Comparison of ENCODE assay signal across 8 mouse cellular contexts in the genomic region with DNA sequence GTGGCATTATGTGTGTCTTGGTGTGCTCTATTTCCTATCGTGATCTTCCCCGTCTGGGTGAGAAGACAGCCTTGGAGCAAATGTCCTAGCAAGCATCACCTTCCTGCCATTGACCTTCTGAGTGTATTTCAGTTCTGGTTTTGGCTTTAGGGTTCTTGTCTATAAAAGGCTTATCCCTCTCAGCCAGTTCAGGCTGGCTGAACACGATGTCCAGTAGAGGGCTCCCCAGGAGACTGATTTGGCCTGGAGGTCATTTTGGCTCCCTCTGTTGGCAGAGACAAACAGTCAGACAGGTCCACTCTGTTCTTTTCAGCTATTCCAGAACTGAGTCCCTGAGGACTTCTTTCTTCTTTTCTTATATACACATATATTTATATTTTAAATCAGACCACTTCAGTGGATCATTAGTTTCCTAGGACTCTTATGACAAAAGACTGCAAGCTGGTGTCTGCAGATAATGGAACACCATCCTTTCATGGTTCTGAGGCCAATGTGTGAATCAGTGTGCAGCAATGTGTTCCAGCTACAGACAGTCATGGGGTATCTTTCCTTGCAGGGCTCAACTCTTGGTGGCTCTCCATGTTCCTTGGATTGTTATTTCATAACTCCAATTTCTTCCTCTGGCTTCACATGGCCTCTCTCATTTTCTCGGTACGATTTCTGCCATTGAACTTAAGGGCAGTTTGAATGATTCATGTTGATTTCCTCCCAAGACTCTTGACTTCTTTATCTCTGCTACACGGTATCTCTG.
DNase-seq lines count a peak whose midpoint lies in the region; ATAC-seq lines count a peak whose summit lies in the region.
"Had no signal": no experiment of that assay in that cellular context is flagged by ENCODE, and none has a peak within 500 bp of the region (broad histone marks: within the 10 kb centered on the region; RNA-seq: fewer than 3 reads in every experiment).

No protein-coding gene starts in this region.

- 72% methylated on average over 6 of the region's 6 CpGs for WGBS in embryonic facial prominence, embryonic 10.5 days

- H3K4me1 ChIP-seq in embryonic facial prominence, embryonic 10.5 days, result no peaks in the 10 kb centered on the region
- H3K4me1 ChIP-seq: hindbrain, embryonic 15.5 days had no signal

- peak; percentile 54 for ATAC-seq in inflammation-experienced regulatory T-cells, adult 6 months

- H3K27me3 ChIP-seq in embryonic facial prominence, embryonic 10.5 days (replicated peaks; ENCODE audit: low read depth, poor library complexity, severe bottlenecking), result no peaks in the 10 kb centered on the region
- H3K27me3 ChIP-seq: hindbrain, embryonic 15.5 days had no signal

- no peak overlapping the region for H3K27ac ChIP-seq in embryonic facial prominence, embryonic 10.5 days (replicated peaks)
- H3K27ac ChIP-seq: hindbrain, embryonic 15.5 days had no signal

- peak; percentile 26 to 68 for DNase-seq in urinary bladder, adult 18-20 months (ENCODE audit: low spot score in 2 of 2)
- DNase-seq in urinary bladder, postnatal 10 days (ENCODE audit: low spot score), result no peak
- DNase-seq in adrenal gland, adult 8-10 months, result peak; percentile 68
- peak; percentile 42 for DNase-seq in embryonic facial prominence, embryonic 10.5 days (ENCODE audit: low spot score)
- DNase-seq in lung, postnatal 10 days, result peak; percentile 85
- DNase-seq in thymus, adult 18-20 months, result peak; percentile 18 to 39

- H3K36me3 ChIP-seq in embryonic facial prominence, embryonic 10.5 days (replicated peaks), result no peaks in the 10 kb centered on the region
- H3K36me3 ChIP-seq: hindbrain, embryonic 15.5 days had no signal

- H3K4me3 ChIP-seq in embryonic facial prominence, embryonic 10.5 days, result no peak overlapping the region
- H3K4me3 ChIP-seq: hindbrain, embryonic 15.5 days had no signal

- H3K9me3 ChIP-seq in embryonic facial prominence, embryonic 10.5 days, result no peaks in the 10 kb centered on the region
- H3K9me3 ChIP-seq: hindbrain, embryonic 15.5 days had no signal
